Mouse (Mus musculus) adrenal gland (tissue): ENCODE results near the gene 4930512M02Rik.

Source experiments
- intact Hi-C: fragments of 180-260 bp; cut with DNase I; formaldehyde crosslinking; loops from one replicate; pipeline ENCODE4 v1.15.1; 2025

The 4930512M02Rik gene

DNA sequence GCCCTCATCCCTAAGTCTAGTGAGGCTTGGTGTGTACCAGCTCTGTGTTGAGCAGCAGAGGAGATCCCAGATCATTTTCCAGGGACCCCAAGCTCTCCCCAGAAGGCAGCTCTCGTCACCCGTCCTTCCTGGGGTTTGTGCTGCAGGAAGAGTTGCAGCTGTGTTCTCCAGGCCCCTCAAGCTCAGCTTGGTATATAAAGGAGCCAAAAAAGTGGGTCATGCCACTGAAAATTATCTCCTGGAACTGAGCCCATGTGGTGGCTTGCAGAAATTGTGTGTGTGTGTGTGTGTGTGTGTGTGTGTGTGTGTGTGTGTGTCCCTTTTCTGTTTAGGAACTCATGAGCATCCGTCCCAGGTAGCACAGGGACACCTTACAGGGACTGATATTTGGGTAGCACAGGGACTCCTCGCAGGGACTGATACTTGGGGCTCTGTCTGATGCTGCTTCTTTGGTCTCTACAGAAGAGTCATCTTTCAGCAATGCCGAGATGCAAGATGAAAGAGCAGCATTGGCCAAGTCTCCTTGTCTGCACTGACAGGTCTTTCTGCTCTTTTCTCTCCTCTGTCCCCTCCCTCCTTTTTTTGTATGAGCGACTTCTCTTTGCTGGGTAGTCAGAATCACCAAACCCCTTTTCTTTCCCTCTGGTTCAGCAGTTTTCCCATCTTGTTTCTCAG lies 62.4 kb downstream of the 4930512M02Rik start:
- intact Hi-C loops, result no loop called here

- intact Hi-C loops, result no loop called here
These were observed 63.2 kb downstream of the 4930512M02Rik start for GRCm38 (mm10) chr11:11564266-11565044.

DNA sequence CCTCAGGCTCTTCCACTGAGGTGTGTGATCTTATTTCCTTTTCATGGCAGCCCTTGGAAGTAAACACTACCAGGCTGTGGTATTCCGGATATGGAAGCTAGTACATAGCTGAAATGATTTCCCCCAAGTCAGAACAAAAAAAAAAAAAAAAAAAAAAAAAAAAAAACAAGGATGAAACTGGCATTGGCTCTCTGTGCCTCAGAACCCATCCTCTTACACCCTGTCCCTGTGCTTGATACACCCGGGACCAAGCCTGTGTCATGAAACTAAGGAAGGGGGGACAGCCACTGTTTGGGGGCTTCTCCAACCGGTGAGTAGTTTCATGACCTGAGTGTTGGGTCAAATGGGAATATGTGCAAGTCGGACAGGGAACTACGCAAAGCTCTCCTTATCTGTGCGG lies 66.5 kb downstream of the 4930512M02Rik start:
- intact Hi-C loops, result no loop called here

DNA sequence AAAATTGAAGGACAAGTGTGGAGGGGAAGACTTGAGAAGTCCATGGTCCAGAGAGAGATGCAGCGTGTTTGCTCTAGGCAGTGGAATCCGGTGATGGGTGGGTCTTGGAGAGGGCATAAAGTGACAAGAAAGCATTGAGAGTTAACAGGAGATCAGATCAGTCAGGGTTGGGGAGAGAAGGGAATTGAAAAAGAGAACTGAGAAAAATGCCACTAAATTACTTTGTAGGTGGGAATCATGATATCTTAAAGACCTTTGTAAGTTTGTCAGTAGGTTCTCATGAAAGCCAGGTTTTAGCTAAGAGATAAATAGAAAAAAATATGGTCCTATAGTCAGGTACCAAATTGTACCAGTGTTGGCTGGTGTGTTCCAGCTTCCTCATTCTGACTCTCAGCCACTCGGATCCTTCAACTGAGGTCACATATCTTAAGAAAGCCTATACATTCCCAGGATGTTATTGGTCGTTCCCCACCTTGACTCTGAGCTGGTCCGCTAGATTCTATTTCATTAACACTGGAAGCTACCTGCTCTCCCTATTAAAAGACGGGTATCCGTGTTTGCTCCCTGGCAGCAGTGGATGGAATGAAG lies 68.4 kb downstream of the 4930512M02Rik start:
- intact Hi-C loops, result loop anchor here (5.0 kb wide), 1 partner anchor 418 kb away; no protein-coding TSS in a partner anchor

GRCm38 (mm10) chr11:11558662-11559061 lies 69.0 kb downstream of the 4930512M02Rik start:
- intact Hi-C loops, result loop anchor here (5.0 kb wide), 1 partner anchor 419 kb away; no protein-coding TSS in a partner anchor

DNA sequence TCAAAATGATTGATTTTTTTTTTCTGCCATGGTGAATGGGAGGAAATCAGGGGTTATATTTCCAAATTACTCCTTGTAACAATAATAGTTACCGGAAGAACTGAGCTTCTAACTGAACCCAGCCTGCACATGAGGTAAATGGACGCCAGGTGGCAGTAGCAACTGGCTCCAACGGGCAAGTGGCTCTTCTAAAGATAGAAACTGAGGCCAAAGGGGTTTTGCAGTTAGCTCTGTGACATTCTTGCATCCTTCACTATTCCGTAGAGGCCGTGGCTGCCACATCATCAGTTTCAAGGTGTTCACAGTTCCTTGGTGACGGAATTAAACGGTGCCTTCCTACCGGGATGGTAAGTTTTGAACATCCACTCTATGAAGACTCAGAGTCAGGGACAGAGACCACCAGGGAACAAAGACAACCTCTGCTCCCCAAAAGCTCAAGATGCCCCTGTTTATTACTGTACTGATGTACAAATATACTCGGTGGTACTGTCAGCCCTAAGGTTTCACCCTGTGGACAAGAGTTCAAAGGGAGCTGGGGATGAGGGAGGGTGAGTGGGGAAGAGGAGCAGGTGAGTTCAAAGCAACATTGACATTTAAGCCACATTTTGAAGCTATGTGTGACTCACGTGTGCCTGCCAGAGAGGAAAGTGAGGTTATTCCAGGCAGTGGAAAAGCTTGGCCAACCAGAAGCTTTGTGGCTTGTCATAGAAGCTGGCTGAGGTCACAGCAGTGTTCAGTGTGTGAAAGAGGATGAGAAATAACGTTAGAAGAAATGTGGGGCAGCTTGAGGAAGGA lies 70.3 kb downstream of the 4930512M02Rik start:
- intact Hi-C loops, result loop anchor here (1.0 to 5.0 kb wide), 2 partner anchors 231 to 420 kb away; no protein-coding TSS in a partner anchor

- intact Hi-C loops, result loop anchor here (5.0 kb wide), 1 partner anchor 421 kb away; no protein-coding TSS in a partner anchor
These were observed 71.4 kb downstream of the 4930512M02Rik start for GRCm38 (mm10) chr11:11556186-11556585.

- intact Hi-C loops, result loop anchor here (5.0 kb wide), 1 partner anchor 422 kb away; no protein-coding TSS in a partner anchor
These were observed 72.1 kb downstream of the 4930512M02Rik start for GRCm38 (mm10) chr11:11555563-11555962.

DNA sequence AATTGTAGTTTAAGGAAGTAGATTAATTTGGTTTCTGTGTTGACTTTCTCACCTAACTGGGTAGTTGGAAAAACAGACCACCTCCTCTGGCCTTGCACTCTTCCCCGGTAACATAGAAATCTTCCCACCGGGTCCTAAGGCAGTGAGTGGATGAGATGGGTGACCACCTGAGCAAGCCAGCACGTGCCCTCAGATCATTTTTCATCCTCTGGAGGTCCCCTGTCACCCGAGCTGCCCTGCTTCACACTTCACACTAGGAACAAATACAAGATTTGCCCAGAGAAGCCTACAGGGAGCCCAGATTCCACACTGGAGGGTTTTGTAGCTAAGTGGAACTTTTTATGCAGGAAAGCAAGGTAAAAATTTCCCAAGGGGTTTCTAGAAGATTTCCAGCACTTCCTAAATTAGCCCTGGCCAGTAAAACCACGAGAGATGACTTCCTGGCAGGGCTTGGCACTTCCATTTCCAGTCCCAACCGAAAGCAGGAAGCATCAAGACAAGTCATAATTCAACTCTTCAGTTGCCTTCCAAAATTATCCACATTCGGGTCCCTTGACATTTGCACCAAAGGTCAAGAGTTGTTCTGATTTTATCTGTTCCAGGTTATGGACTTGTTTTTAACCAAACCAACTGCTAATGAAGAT lies 79.9 kb downstream of the 4930512M02Rik start:
- intact Hi-C loops, result no loop called here

DNA sequence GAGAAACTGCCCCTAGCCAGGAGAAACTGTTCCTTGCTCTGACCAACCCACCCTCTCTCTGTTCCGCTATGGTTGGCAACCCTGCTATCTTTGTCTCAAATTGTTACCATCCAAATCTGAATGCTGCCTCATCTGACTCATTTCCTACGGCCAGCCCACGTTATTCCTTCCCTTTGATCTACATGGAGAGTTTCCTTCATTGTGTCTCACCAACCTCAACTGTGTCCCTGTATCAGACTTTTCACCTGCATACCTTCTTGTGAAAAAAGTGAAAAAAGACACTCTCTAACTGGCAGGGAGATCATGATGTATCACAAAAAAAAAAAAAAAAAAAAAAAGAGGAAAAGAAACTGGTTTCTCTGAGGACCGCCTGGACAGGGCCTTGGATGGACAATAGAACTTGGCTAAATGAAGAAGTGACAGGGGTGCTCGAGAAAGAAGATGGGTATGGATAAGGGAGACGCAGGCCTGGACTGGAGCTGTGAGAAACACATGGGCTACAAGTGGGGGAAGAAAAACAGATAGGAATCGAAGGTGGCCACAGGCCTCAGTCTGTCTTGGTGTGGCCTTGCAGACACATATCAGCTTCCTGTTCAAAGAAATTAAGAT lies 80.6 kb downstream of the 4930512M02Rik start:
- intact Hi-C loops, result no loop called here

GRCm38 (mm10) chr11:11545948-11546347 lies 81.7 kb downstream of the 4930512M02Rik start:
- intact Hi-C loops, result no loop called here
